Mouse (Mus musculus) embryo, embryonic 10 days (tissue): ENCODE data around the gene Slc23a2.

Experiments
- DNase-seq: peaks from one replicate; pipeline ENCODE4 v3.0.0-alpha.2; 2015; ENCODE audit warnings: low spot score

Gene Slc23a2

GRCm38 (mm10) chr2:132019372-132019811 is 125.5 kb downstream of the Slc23a2 start:
- no peak for DNase-seq

- no peak for DNase-seq
Observed at GRCm38 (mm10) chr2:132018156-132018555, 126.8 kb downstream of the Slc23a2 start.

GRCm38 (mm10) chr2:132017611-132018010 is 127.3 kb downstream of the Slc23a2 start:
- peak; percentile 57 for DNase-seq

GRCm38 (mm10) chr2:132016034-132016433 is 128.9 kb downstream of the Slc23a2 start:
- no peak for DNase-seq

- no peak for DNase-seq
Observed at GRCm38 (mm10) chr2:132013152-132013551, 131.8 kb downstream of the Slc23a2 start.

DNA sequence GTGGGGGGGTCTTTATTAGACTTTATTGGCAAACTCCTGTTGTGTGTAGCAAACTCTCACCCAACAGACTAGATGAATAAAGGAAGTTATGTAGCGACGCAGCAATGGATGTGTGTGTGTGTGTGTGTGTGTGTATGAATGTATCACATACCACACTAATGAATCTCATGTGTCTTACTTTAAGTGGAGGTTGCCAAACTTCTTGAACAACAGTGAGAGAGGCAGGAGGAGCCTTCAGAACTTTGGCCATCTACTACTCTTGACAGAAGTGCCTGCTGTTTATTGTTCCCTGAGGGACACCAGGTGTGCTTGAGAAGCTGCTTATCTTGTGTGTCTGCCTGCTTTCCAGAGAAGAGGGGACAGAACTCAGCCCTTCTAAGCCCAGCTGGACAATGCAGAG is 134.1 kb downstream of the Slc23a2 start:
- no peak for DNase-seq

DNA sequence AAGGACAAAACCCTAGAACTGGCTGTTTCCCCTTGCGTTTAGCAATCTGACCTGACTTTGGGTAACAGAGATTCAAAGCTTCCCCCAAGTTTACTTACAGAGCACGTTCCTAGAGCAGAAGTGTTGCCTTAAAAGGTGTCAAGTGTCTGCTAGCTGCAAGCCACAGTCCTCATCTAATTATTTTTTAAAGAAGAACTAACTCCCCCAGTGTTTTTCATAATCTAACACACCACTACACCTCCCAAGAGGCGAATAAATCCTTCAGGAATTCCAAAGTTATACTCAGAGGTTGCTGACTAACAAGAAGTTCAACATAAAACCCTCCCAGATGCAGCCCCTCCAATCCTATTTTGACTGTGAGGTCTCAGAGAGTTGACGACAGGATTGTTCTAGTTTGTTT is 136.7 kb downstream of the Slc23a2 start:
- no peak for DNase-seq

DNA sequence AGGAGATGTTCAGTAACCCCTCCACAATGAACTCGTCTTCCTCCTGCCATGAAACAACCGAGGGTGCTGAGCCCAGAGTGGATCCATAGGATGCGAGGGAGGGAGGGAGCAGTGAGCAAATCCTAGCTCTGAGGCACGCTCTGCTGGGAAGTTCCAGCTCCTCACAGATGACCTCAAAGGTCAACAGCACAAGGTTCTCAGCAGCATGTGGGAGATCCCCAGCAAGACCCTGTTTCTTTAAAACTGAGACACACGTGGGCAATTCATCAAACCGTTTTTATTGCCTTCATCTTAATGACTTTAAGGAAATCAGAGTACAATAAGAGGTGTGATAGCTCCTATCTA is 137.5 kb downstream of the Slc23a2 start:
- peak; percentile 52 for DNase-seq

- DNase-seq: no peak
Observed at GRCm38 (mm10) chr2:132006561-132007474, 138.1 kb downstream of the Slc23a2 start.

DNA sequence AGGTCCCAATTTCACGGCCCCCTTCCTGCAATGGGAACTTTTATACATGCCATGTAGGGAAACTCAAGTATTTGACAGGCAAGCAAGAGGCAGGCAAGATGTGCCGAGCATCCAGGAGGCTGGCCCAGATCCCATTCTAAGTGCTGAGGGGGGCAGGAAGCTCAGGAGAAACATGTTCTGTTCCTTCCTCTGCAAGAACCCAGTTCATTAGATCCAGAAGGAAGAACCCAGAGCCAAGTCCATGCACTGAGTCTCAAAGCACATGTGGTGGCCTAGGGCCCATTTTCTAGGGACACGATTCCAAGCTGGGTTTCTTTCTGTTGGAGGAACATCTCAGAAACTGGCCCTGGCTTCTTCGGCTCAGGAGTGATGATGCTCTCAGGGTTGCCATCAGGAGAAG is 139.5 kb downstream of the Slc23a2 start:
- DNase-seq: no peak

DNA sequence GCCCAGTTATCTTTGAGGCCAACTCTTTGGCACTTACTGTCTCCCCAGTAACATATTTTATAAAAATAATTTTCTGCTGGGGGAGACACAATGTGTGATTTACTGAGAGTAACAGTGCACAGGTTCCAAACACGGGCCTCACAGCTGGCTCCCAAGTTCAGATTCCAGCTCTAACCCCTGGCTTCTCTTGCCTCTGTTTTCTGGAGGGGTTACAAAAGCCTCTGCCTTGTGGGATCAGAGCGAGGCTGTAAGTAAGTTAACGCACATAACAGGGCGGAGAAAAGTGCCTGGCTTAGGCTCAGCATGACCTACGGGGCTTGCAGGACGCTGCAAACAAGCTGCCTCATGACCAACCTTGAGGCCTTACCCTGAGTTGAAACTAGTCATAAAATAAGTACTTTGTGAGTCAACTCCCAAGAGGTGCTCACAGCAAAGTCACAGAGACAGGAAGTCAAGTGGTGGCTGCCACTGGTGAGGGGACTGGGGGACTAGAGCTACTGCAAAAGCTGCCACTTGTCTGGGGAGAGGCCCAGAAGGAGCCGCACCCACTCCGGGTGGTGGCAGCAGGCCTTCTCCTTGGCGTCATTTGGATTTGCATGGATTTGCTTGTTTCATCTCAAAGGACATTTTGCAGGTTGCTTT is 140.3 kb downstream of the Slc23a2 start:
- DNase-seq: no peak

GRCm38 (mm10) chr2:132003916-132004315 is 141.0 kb downstream of the Slc23a2 start:
- DNase-seq: no peak
